Mouse (Mus musculus) liver, embryonic 15.5 days (tissue): Measurements from ENCODE around the gene Extl1. TPM values are rescaled to one million over a fixed set of nuclear protein-coding genes. Genes with fewer than 3 reads are reported as not detected.
A peak's percentile ranks its signal among the peaks of the same experiment; 100 is the strongest.

Experiments
- ATAC-seq: fragments of 200-750 bp; cut with Nextera tagmentation; 2 replicates; pipeline ENCODE4 v1.8.0; 2017; ENCODE audit warnings: moderate number of reproducible peaks, mild to moderate bottlenecking, moderate library complexity; ENCODE audit not compliant: insufficient read depth
- H3K27ac ChIP-seq: fragments of 300-500 bp; sonication (generic); replicated peaks from 2 replicates; pipeline ENCODE4 v1.5.1; 2015; ENCODE audit warnings: mild to moderate bottlenecking, inconsistent platforms
- H3K27me3 ChIP-seq: fragments of 300-500 bp; sonication (generic); 2 replicates; pipeline ENCODE4 v1.6.1; 2015; ENCODE audit warnings: mild to moderate bottlenecking, inconsistent platforms
- H3K36me3 ChIP-seq: fragments of 300-500 bp; sonication (generic); replicated peaks from 2 replicates; pipeline ENCODE4 v1.6.1; 2015; ENCODE audit warnings: moderate library complexity, mild to moderate bottlenecking, inconsistent platforms
- H3K4me1 ChIP-seq: fragments of 300-500 bp; sonication (generic); replicated peaks from 2 replicates; pipeline ENCODE4 v1.6.1; 2015; ENCODE audit warnings: inconsistent platforms
- H3K4me2 ChIP-seq: fragments of 300-500 bp; sonication (generic); 2 replicates; pipeline ENCODE4 v1.6.1; 2015; ENCODE audit warnings: moderate library complexity, mild to moderate bottlenecking, inconsistent platforms
- H3K4me3 ChIP-seq: fragments of 300-500 bp; sonication (generic); replicated peaks from 2 replicates; pipeline ENCODE4 v1.5.1; 2015; ENCODE audit warnings: mild to moderate bottlenecking, inconsistent platforms
- H3K9ac ChIP-seq: fragments of 300-500 bp; sonication (generic); 2 replicates; pipeline ENCODE4 v1.6.1; 2015; ENCODE audit warnings: moderate library complexity, mild to moderate bottlenecking, inconsistent platforms
- H3K9me3 ChIP-seq: fragments of 300-500 bp; sonication (generic); replicated peaks from 2 replicates; pipeline ENCODE4 v1.6.1; 2016; ENCODE audit warnings: inconsistent platforms
- WGBS: fragments of 180-500 bp; shearing (Covaris S2); methylation state at CpG from one replicate; pipeline ENCODE4 v1.1.7; 2015; ENCODE audit warnings: mixed read lengths; ENCODE audit not compliant: insufficient replicate concordance; 5-methylcytosine and 5-hydroxymethylcytosine counted together
- polyA plus RNA-seq: library from polyadenylated mRNA; unstranded; fragments of >200 nt; fragmentation: Nextera tagmentation; extraction: Ambion mirVana; gene quantifications from 2 replicates; pipeline ENCODE4 v1.2.1, GENCODE M21; 2015

The Extl1 gene
- polyA plus RNA-seq, 1 experiment from 2014 or later: 0.09 TPM

DNA sequence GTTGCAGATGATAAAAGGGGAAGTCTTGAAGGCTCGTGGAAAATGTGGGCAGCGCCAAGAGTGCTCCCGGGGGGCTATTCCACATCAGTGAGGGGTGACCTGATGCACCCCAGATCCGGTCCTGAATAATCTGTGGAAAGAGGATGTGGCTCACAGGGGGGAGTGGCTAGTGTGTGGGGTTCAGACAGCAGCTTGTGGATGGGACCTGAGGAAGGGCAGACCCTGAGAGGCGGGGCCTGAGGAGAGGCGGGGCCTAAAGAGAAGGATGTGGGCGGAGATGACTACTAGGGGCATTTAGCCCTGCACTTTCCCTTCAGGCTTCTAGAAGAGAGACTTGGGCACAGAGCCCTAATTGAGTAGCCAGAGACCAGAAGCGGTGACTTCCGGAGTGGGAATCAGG lies 21.1 kb downstream of the Extl1 start:
- Histone ChIP-seq H3K27me3 (peaks cover 49% of the 10 kb centered on the region), H3K4me2 (peak overlapping the region; percentile 23; the same call in 1 of the 2 replicates), H3K4me1 (peaks cover 6% of the 10 kb centered on the region; the same call in 1 of the 2 replicates), H3K9me3 (no peaks in the 10 kb centered on the region), H3K36me3 (no peaks in the 10 kb centered on the region), H3K9ac (no peak overlapping the region), H3K27ac (no peak overlapping the region), H3K4me3 (no peak overlapping the region)
- no peak for ATAC-seq
- 8% methylated on average over 9 of the region's 9 CpGs for whole genome bisulfite sequencing

DNA sequence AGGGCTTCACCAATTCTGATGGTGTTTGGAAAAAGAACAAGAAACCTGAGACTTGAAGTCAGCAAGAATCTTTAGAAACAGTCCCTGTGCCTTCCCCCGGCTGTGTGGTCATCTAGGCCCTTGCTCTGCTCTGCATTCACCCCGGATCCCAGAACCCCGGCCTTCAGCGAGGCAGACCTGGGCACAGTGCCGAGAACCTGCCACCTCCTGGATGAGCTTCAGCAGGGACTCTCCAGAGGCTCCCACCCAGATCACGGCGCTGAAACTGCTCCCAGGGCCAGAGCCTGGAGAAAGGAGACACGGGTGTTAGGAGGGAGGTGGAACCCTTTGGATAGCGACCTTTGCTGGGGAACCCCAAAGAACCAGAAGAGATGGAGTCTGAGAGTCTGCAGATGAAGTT lies 21.5 kb downstream of the Extl1 start:
- 50% methylated on average over 9 of the region's 9 CpGs for WGBS
- H3K4me1 ChIP-seq: peaks cover 11% of the 10 kb centered on the region
- no peak overlapping the region for H3K27ac ChIP-seq
- H3K9me3 ChIP-seq: no peaks in the 10 kb centered on the region
- no peak for ATAC-seq
- peaks cover 50% of the 10 kb centered on the region for H3K27me3 ChIP-seq
- no peak overlapping the region for H3K9ac ChIP-seq
- H3K36me3 ChIP-seq: no peaks in the 10 kb centered on the region
- H3K4me2 ChIP-seq: no peak overlapping the region
- H3K4me3 ChIP-seq: no peak overlapping the region

GRCm38 (mm10) chr4:134361215-134361614 lies 22.4 kb downstream of the Extl1 start:
- Histone ChIP-seq H3K36me3 (no peaks in the 10 kb centered on the region), H3K4me1 (peaks cover 15% of the 10 kb centered on the region), H3K9me3 (no peaks in the 10 kb centered on the region), H3K27ac (no peak overlapping the region), H3K9ac (no peak overlapping the region), H3K4me2 (no peak overlapping the region), H3K4me3 (no peak overlapping the region), H3K27me3 (peaks cover 47% of the 10 kb centered on the region)
- 22% methylated on average over 5 of the region's 5 CpGs for WGBS
- ATAC-seq: no peak

GRCm38 (mm10) chr4:134359649-134360048 lies 24.0 kb downstream of the Extl1 start:
- Histone ChIP-seq H3K4me1 (peaks cover 16% of the 10 kb centered on the region), H3K27ac (no peak overlapping the region), H3K4me3 (no peak overlapping the region), H3K4me2 (no peak overlapping the region), H3K9me3 (no peaks in the 10 kb centered on the region), H3K27me3 (peaks cover 33% of the 10 kb centered on the region), H3K9ac (no peak overlapping the region), H3K36me3 (no peaks in the 10 kb centered on the region)
- no peak for ATAC-seq
- 66% methylated on average over 6 of the region's 6 CpGs for WGBS

- 40% methylated on average over 17 of the region's 17 CpGs for WGBS
- no peak overlapping the region for H3K9ac ChIP-seq
Measured at GRCm38 (mm10) chr4:134357461-134357771, 26.2 kb downstream of the Extl1 start.

DNA sequence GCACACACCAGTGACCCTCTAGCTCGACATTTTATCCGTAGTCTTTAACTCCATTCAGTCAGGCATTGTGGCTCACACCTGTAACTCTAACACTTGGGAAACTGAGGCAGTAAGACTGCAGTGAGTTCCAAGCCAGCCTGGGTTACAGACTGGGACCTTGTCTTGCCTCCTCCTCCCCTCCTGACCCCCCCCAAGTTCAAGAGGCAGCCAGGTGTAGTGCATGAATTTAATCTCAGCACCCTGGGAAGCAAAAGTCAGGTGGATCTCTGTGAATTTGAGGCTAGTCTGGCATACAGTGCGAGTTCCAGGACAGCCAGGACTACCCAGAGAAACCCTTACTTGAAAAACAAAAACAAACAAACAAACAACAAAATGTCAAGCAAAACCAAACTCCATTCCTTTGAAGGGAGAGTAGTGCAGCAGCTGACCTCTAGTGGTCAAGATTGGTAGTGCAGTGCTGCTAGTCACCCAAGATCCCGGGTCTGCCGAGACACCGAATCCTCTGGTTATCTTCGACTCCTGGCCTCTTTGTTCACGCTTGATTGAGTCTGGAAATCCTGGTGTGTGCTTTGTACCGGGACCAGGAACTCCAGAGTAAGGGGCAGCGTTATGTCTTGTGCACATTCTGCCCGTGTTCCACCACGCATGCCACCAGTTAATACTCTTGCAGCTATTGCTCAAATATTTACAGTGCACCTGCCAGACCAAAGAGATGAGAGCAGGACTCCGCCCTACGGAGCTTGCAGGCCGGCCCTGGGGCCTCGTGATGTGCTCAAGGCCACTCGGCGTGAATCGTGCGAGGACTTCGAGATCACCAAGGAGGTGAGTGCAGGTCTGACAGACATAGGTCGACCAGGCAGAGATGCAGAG lies 26.8 kb downstream of the Extl1 start:
- no peak overlapping the region for H3K9ac ChIP-seq
- peak overlapping the region; percentile 12; the same call in 1 of the 2 replicates for H3K4me3 ChIP-seq
- peaks cover 13% of the 10 kb centered on the region for H3K4me1 ChIP-seq
- H3K36me3 ChIP-seq: no peaks in the 10 kb centered on the region
- peak; percentile 27; the same call in 1 of the 2 replicates for ATAC-seq
- 17% methylated on average over 22 of the region's 22 CpGs for WGBS
- H3K27ac ChIP-seq: no peak overlapping the region
- H3K27me3 ChIP-seq: peaks cover 18% of the 10 kb centered on the region
- H3K9me3 ChIP-seq: no peaks in the 10 kb centered on the region
- H3K4me2 ChIP-seq: peak overlapping the region; percentile 46

More at GRCm38 (mm10) chr4:134357461-134357771, 26.2 kb downstream of the Extl1 start:
- Histone ChIP-seq H3K36me3 (no peaks in the 10 kb centered on the region), H3K4me3 (no peak overlapping the region), H3K27me3 (peaks cover 24% of the 10 kb centered on the region), H3K9me3 (no peaks in the 10 kb centered on the region), H3K4me1 (peaks cover 13% of the 10 kb centered on the region), H3K4me2 (peak overlapping the region; percentile 46), H3K27ac (no peak overlapping the region)
- peak; percentile 48 for ATAC-seq

- 52% methylated on average over 16 of the region's 16 CpGs for WGBS
- Histone ChIP-seq H3K9ac (no peak overlapping the region), H3K36me3 (no peaks in the 10 kb centered on the region), H3K27ac (no peak overlapping the region), H3K4me2 (no peak overlapping the region), H3K4me1 (peaks cover 13% of the 10 kb centered on the region), H3K27me3 (peaks cover 17% of the 10 kb centered on the region), H3K4me3 (no peak overlapping the region), H3K9me3 (no peaks in the 10 kb centered on the region)
- no peak for ATAC-seq
Measured at GRCm38 (mm10) chr4:134355841-134356452, 27.7 kb downstream of the Extl1 start.

DNA sequence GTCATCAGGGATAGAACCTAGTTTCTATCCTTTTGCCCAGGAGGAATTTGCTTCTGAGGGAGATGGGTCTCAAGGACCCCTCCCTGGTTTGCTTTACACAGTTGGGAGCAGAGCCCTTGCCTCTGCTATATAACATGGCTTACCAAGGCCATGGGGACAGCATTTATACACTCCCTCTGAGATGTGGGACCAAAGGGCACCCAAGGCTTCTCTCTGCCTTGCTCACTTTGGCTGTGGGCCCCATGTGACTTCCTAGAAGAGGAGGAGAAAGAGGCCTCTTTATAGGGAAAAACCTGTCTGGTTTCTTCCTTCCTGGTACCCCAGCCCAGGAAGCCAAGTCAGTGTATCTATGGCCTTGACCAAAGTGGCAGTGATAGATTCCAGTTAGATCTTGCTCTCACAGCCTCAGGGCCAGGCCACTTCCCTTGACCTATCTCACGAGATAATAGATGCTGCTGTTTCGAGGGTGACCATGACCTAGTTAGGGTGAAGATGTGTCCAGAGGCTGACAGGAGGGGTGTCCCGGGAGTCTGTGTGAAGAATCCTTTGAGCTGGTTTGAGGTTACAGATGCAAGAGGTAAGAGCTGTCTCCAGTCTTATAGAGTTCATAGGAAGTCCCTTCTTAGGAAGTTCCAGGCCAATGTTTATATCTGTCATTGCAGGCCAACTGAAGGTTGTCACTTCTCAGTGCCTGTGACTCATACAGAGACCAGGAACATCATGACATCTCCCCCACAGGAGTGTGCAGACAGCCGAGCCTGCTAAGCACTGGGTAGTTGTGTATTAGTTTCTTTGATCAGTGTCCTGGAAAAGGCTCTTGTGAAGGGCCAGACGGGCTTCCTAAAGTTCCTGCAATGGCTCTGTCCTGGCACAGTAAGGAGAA lies 29.9 kb downstream of the Extl1 start:
- H3K9ac ChIP-seq: no peak overlapping the region

DNA sequence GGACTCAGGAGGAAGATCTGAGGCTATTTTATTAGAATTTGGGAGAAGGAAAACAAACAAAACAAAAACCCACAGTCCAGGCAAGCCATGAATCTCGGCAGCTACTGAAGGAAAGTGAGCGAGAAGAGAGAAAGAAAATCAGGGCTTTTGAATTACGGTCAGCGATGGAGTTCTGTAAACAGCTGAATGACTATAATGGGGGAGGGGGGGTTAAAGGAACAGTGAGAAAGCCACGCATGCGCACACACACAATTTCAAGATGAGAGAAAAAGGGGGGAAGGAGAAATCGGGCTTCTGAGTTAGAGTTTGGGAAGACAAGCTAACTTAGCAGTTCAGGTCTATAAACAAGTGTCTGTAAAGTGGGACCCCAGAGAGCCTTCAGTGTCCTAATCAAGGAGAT lies 30.7 kb downstream of the Extl1 start:
- H3K9me3 ChIP-seq: no peaks in the 10 kb centered on the region
- H3K27me3 ChIP-seq: peaks cover 6% of the 10 kb centered on the region
- H3K27ac ChIP-seq: no peak overlapping the region
- H3K36me3 ChIP-seq: no peaks in the 10 kb centered on the region
- no peak for ATAC-seq
- H3K9ac ChIP-seq: no peak overlapping the region
- 71% methylated on average over 7 of the region's 7 CpGs for WGBS
- no peak overlapping the region for H3K4me2 ChIP-seq
- peaks cover 13% of the 10 kb centered on the region for H3K4me1 ChIP-seq
- no peak overlapping the region for H3K4me3 ChIP-seq

More for the DNA sequence above, 29.9 kb downstream of the Extl1 start:
- no peak for ATAC-seq
- Histone ChIP-seq H3K27me3 (peaks cover 8% of the 10 kb centered on the region), H3K4me1 (peaks cover 13% of the 10 kb centered on the region), H3K36me3 (no peaks in the 10 kb centered on the region), H3K4me2 (no peak overlapping the region), H3K27ac (no peak overlapping the region), H3K9me3 (no peaks in the 10 kb centered on the region), H3K4me3 (no peak overlapping the region)
- 26% methylated on average over 5 of the region's 5 CpGs for WGBS

- no peaks in the 10 kb centered on the region for H3K9me3 ChIP-seq
- no peak overlapping the region for H3K27ac ChIP-seq
- no peaks in the 10 kb centered on the region for H3K36me3 ChIP-seq
- H3K4me2 ChIP-seq: no peak overlapping the region
- H3K4me1 ChIP-seq: peaks cover 7% of the 10 kb centered on the region; the same call in 1 of the 2 replicates
- H3K27me3 ChIP-seq: no peaks in the 10 kb centered on the region; the same call in 1 of the 2 replicates
- WGBS: 62% methylated on average over 12 of the region's 12 CpGs
- no peak overlapping the region for H3K9ac ChIP-seq
- ATAC-seq: no peak
- H3K4me3 ChIP-seq: no peak overlapping the region
Measured at GRCm38 (mm10) chr4:134352261-134352707, 31.4 kb downstream of the Extl1 start.
